Mouse (Mus musculus): ENCODE results near the gene Upk1b.
"Not testable (repeated sequence)": the region's sequence is repeated elsewhere in the genome, so short reads cannot be mapped to it uniquely, and the experiment has no call there.

- TF ChIP-seq PAX5 (IDR thresholded peaks at IDR 0.05; ENCODE audit: low read length); NRF1 (IDR thresholded peaks at IDR 0.05; ENCODE audit: low read depth, low read length); JUND (conservative IDR thresholded peaks at IDR 0.05; ENCODE audit: low read depth, low read length); USF2 (conservative IDR thresholded peaks at IDR 0.05; ENCODE audit: low read depth, low read length); POLR2A (IDR thresholded peaks at IDR 0.05; ENCODE audit: low read depth, low read length); EP300 (IDR thresholded peaks at IDR 0.05; ENCODE audit: low read length): not testable (repeated sequence)
These were observed 7.7 kb upstream of the Upk1b start for GRCm38 (mm10) chr16:38807796-38808195.
